Mouse (Mus musculus) gastrocnemius, postnatal 25 days (tissue): Measurements from ENCODE around the gene Slc13a3. TPM values are rescaled to one million over a fixed set of nuclear protein-coding genes. Genes with fewer than 3 reads are reported as not detected.

ENCODE experiments used
- DNase-seq: peaks from one replicate; pipeline ENCODE4 v3.0.0; 2022
- total RNA-seq, 2 experiments: library from RNA; stranded (reverse); gene quantifications; 1 replicate in 1 of 2; 2 replicates in 1 of 2; pipeline ENCODE4 v1.2.3; 2021

Gene Slc13a3
- total RNA-seq, 2 experiments from 2014 or later, result 0.11 to 0.18 TPM

DNA sequence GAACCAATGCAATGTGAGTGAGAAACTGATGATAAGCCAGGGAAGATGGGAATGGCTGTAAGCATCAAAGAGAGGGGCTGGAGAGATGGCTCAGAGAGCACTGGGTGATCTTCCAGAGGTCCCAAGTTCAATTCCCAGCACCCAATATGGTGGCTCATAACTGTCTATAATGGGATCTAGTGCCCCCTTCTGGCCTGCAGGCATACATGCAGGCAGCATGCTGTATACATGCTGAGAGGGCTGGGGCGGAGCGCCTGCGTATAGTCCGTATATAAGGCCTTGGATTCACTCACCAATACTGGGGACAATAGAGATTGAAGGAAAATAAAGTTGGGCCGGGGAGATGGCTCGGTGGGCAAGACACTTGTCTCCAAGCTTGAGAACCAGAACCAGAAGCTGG is 109.7 kb downstream of the Slc13a3 start:
- DNase-seq, result no peak

DNA sequence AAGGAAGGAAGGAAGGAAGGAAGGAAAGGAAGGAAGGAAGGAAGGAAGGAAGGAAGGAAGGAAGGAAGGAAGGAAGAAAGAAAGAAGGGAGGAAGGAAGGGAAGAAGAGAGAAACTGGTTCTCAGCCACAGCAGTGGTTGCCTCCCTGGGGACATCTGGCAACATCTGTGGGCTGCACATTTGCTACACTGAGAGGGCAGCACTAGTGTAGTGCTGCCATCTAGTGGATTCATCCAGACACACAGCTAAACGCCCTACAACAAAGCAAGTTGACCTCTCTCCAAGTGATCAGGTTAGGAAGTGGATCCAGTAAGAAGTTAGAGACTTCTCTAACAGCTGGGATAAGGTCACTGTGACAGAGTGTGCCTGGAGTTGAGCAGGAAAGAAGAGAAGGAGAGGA is 112.2 kb downstream of the Slc13a3 start:
- peak; percentile 45 for DNase-seq

Other genes starting within 250 kb of the Slc13a3 start
- under 1 TPM; 0.08 to 0.18 TPM for gene Cdh22, start 238.4 kb downstream of the Slc13a3 start, total RNA-seq
- 10 to 100 TPM; 16.0 to 17.0 TPM for gene Slc35c2, start 185.4 kb downstream of the Slc13a3 start, total RNA-seq
- 10 to 100 TPM; 12.7 to 13.4 TPM for gene Elmo2, start 146.8 kb downstream of the Slc13a3 start, total RNA-seq
- not detected for gene Zfp663, start 104.5 kb downstream of the Slc13a3 start, total RNA-seq
- 1 to 10 TPM; 1.9 to 2.0 TPM for gene Zfp334, start 85.0 kb downstream of the Slc13a3 start, total RNA-seq
- gene Ocstamp, start 72.8 kb downstream of the Slc13a3 start, total RNA-seq, result under 1 TPM in 1 of 2 experiments, not detected in 1; 0.08 TPM
- 1 to 10 TPM; 8.3 to 9.2 TPM for gene Trp53rka, start 20.1 kb upstream of the Slc13a3 start, total RNA-seq
- 1 to 10 TPM; 1.3 to 1.6 TPM for gene Slc2a10, start 30.6 kb upstream of the Slc13a3 start, total RNA-seq
- gene Eya2, start 121.8 kb upstream of the Slc13a3 start, total RNA-seq, result 1 to 10 TPM; 1.3 to 3.8 TPM